Mouse (Mus musculus): Measurements from ENCODE around the gene Ubtd2. TPM values are rescaled to one million over a fixed set of nuclear protein-coding genes. Genes with fewer than 3 reads are reported as not detected.

Ubtd2 gene
- polyA plus RNA-seq, 1 experiment from 2014 or later, result 37.8 TPM

- H3K4me3 ChIP-seq (replicated peaks), result no peak overlapping the region
- H3K27ac ChIP-seq, result no peak overlapping the region
- H3K9ac ChIP-seq, result no peak overlapping the region
- no peak for ATAC-seq (ENCODE audit: insufficient read depth, low FRiP score, low read depth)
- H3K4me2 ChIP-seq, result no peak overlapping the region
- 78% methylated on average over 3 of the region's 3 CpGs for WGBS
- H3K36me3 ChIP-seq, result no peaks in the 10 kb centered on the region
- peaks cover 5% of the 10 kb centered on the region; the same call in 1 of the 2 replicates for H3K4me1 ChIP-seq
- no peaks in the 10 kb centered on the region for H3K9me3 ChIP-seq
- no peaks in the 10 kb centered on the region for H3K27me3 ChIP-seq (replicated peaks)
These were observed 19.6 kb downstream of the Ubtd2 start for GRCm38 (mm10) chr11:32474725-32475124.

- 69% methylated on average over 5 of the region's 5 CpGs for WGBS
- H3K27me3 ChIP-seq (replicated peaks), result no peaks in the 10 kb centered on the region
- no peaks in the 10 kb centered on the region for H3K36me3 ChIP-seq
- H3K9ac ChIP-seq, result no peak overlapping the region
- peaks cover 5% of the 10 kb centered on the region; the same call in 1 of the 2 replicates for H3K4me1 ChIP-seq
- no peak overlapping the region for H3K4me2 ChIP-seq
- no peak overlapping the region for H3K4me3 ChIP-seq (replicated peaks)
- no peaks in the 10 kb centered on the region for H3K9me3 ChIP-seq
- ATAC-seq (ENCODE audit: insufficient read depth, low FRiP score, low read depth), result no peak
- no peak overlapping the region for H3K27ac ChIP-seq
These were observed 20.5 kb downstream of the Ubtd2 start for GRCm38 (mm10) chr11:32475487-32476236.

- Histone ChIP-seq H3K36me3 (no peaks in the 10 kb centered on the region), H3K9me3 (no peaks in the 10 kb centered on the region), H3K27ac (no peak overlapping the region), H3K27me3 (replicated peaks) (no peaks in the 10 kb centered on the region), H3K4me3 (replicated peaks) (no peak overlapping the region), H3K4me2 (no peak overlapping the region), H3K4me1 (no peaks in the 10 kb centered on the region), H3K9ac (no peak overlapping the region)
- 60% methylated on average over 2 of the region's 2 CpGs for WGBS
- ATAC-seq (ENCODE audit: insufficient read depth, low FRiP score, low read depth), result no peak
These were observed 26.4 kb downstream of the Ubtd2 start for GRCm38 (mm10) chr11:32481525-32481924.

GRCm38 (mm10) chr11:32485290-32485689 is 30.1 kb downstream of the Ubtd2 start:
- H3K4me3 ChIP-seq (replicated peaks), result no peak overlapping the region
- no peak overlapping the region for H3K4me2 ChIP-seq
- WGBS, result 52% methylated on average over 3 of the region's 3 CpGs
- H3K9me3 ChIP-seq, result no peaks in the 10 kb centered on the region
- no peaks in the 10 kb centered on the region for H3K27me3 ChIP-seq (replicated peaks)
- H3K27ac ChIP-seq, result no peak overlapping the region
- peaks cover 14% of the 10 kb centered on the region for H3K4me1 ChIP-seq
- ATAC-seq (ENCODE audit: insufficient read depth, low FRiP score, low read depth), result no peak
- no peaks in the 10 kb centered on the region for H3K36me3 ChIP-seq
- no peak overlapping the region for H3K9ac ChIP-seq

GRCm38 (mm10) chr11:32486621-32487020 is 31.5 kb downstream of the Ubtd2 start:
- Histone ChIP-seq H3K4me3 (replicated peaks) (no peak overlapping the region), H3K9ac (no peak overlapping the region), H3K27ac (no peak overlapping the region), H3K36me3 (no peaks in the 10 kb centered on the region), H3K9me3 (no peaks in the 10 kb centered on the region), H3K27me3 (replicated peaks) (no peaks in the 10 kb centered on the region), H3K4me1 (peaks cover 14% of the 10 kb centered on the region), H3K4me2 (no peak overlapping the region)
- no peak for ATAC-seq (ENCODE audit: insufficient read depth, low FRiP score, low read depth)
- 60% methylated on average over 3 of the region's 3 CpGs for WGBS

- H3K4me3 ChIP-seq (replicated peaks), result no peak overlapping the region
- no peaks in the 10 kb centered on the region for H3K27me3 ChIP-seq (replicated peaks)
- 82% methylated on average over 3 of the region's 3 CpGs for WGBS
- no peaks in the 10 kb centered on the region for H3K36me3 ChIP-seq
- H3K9me3 ChIP-seq, result no peaks in the 10 kb centered on the region
- ATAC-seq (ENCODE audit: insufficient read depth, low FRiP score, low read depth), result no peak
- no peak overlapping the region; the same call in 1 of the 2 replicates for H3K27ac ChIP-seq
- H3K4me1 ChIP-seq, result peaks cover 14% of the 10 kb centered on the region
- no peak overlapping the region for H3K4me2 ChIP-seq
- H3K9ac ChIP-seq, result no peak overlapping the region
These were observed 32.3 kb downstream of the Ubtd2 start for GRCm38 (mm10) chr11:32487501-32487900.

GRCm38 (mm10) chr11:32488344-32488743 is 33.2 kb downstream of the Ubtd2 start:
- no peak overlapping the region for H3K9ac ChIP-seq
- H3K27ac ChIP-seq, result peak overlapping the region; percentile 4; the same call in 1 of the 2 replicates
- no peaks in the 10 kb centered on the region for H3K36me3 ChIP-seq
- H3K27me3 ChIP-seq (replicated peaks), result no peaks in the 10 kb centered on the region
- ATAC-seq (ENCODE audit: insufficient read depth, low FRiP score, low read depth), result no peak
- no peak overlapping the region for H3K4me3 ChIP-seq (replicated peaks)
- no peaks in the 10 kb centered on the region for H3K9me3 ChIP-seq
- peaks cover 14% of the 10 kb centered on the region for H3K4me1 ChIP-seq
- no peak overlapping the region for H3K4me2 ChIP-seq

GRCm38 (mm10) chr11:32488808-32489670 is 33.9 kb downstream of the Ubtd2 start:
- ATAC-seq (ENCODE audit: insufficient read depth, low FRiP score, low read depth), result no peak
- Histone ChIP-seq H3K4me2 (no peak overlapping the region), H3K36me3 (no peaks in the 10 kb centered on the region), H3K9ac (no peak overlapping the region), H3K4me1 (peaks cover 14% of the 10 kb centered on the region), H3K27ac (peak overlapping the region; percentile 4; the same call in 1 of the 2 replicates), H3K4me3 (replicated peaks) (no peak overlapping the region), H3K9me3 (no peaks in the 10 kb centered on the region), H3K27me3 (replicated peaks) (no peaks in the 10 kb centered on the region)
- WGBS, result 59% methylated on average over 5 of the region's 5 CpGs

- H3K36me3 ChIP-seq, result no peaks in the 10 kb centered on the region
- no peak overlapping the region for H3K9ac ChIP-seq
- no peak for ATAC-seq (ENCODE audit: insufficient read depth, low FRiP score, low read depth)
- peaks cover 14% of the 10 kb centered on the region for H3K4me1 ChIP-seq
- H3K9me3 ChIP-seq, result no peaks in the 10 kb centered on the region
- no peaks in the 10 kb centered on the region for H3K27me3 ChIP-seq (replicated peaks)
- no peak overlapping the region for H3K27ac ChIP-seq
- no peak overlapping the region for H3K4me3 ChIP-seq (replicated peaks)
- 90% methylated on average over 2 of the region's 2 CpGs for WGBS
- no peak overlapping the region for H3K4me2 ChIP-seq
These were observed 35.9 kb downstream of the Ubtd2 start for GRCm38 (mm10) chr11:32491079-32491478.

GRCm38 (mm10) chr11:32493312-32493711 is 38.1 kb downstream of the Ubtd2 start:
- H3K9ac ChIP-seq, result no peak overlapping the region
- no peak overlapping the region for H3K4me2 ChIP-seq
- no peaks in the 10 kb centered on the region for H3K9me3 ChIP-seq
- ATAC-seq (ENCODE audit: insufficient read depth, low FRiP score, low read depth), result no peak
- no peaks in the 10 kb centered on the region for H3K27me3 ChIP-seq (replicated peaks)
- H3K27ac ChIP-seq, result no peak overlapping the region
- H3K36me3 ChIP-seq, result no peaks in the 10 kb centered on the region
- peaks cover 14% of the 10 kb centered on the region for H3K4me1 ChIP-seq
- H3K4me3 ChIP-seq (replicated peaks), result no peak overlapping the region

GRCm38 (mm10) chr11:32495283-32495682 is 40.1 kb downstream of the Ubtd2 start:
- no peaks in the 10 kb centered on the region for H3K9me3 ChIP-seq
- no peak overlapping the region for H3K27ac ChIP-seq
- no peaks in the 10 kb centered on the region for H3K36me3 ChIP-seq
- no peak overlapping the region for H3K9ac ChIP-seq
- ATAC-seq (ENCODE audit: insufficient read depth, low FRiP score, low read depth), result no peak
- no peak overlapping the region for H3K4me3 ChIP-seq (replicated peaks)
- 75% methylated on average over 2 of the region's 2 CpGs for WGBS
- H3K27me3 ChIP-seq (replicated peaks), result no peaks in the 10 kb centered on the region
- H3K4me1 ChIP-seq, result no peaks in the 10 kb centered on the region
- no peak overlapping the region for H3K4me2 ChIP-seq

Measured in stomach, embryonic 15.5 days (tissue).